Mouse (Mus musculus) NIH3T3 (cell line): ENCODE results near the gene Il27.
A peak's percentile ranks its signal among the peaks of the same experiment; 100 is the strongest.

ENCODE experiments used
- DNase-seq: peaks from one replicate; pipeline ENCODE4 v3.0.0-alpha.2; 2012; ENCODE audit warnings: low read depth

Il27 gene

GRCm38 (mm10) chr7:126607064-126607463 is 12.3 kb upstream of the Il27 start:
- peak; percentile 83 for DNase-seq

- peak; percentile 35 for DNase-seq
Measured at GRCm38 (mm10) chr7:126606611-126607010, 11.9 kb upstream of the Il27 start.

GRCm38 (mm10) chr7:126602650-126603049 is 7.9 kb upstream of the Il27 start:
- no peak for DNase-seq

- DNase-seq, result no peak
Measured at GRCm38 (mm10) chr7:126601896-126602295, 7.2 kb upstream of the Il27 start.

GRCm38 (mm10) chr7:126598919-126599318 is 4.2 kb upstream of the Il27 start:
- peak; percentile 66 for DNase-seq

GRCm38 (mm10) chr7:126596414-126596813 is 1.7 kb upstream of the Il27 start:
- DNase-seq, result no peak

- DNase-seq, result no peak
Measured at GRCm38 (mm10) chr7:126595890-126596289, 1.1 kb upstream of the Il27 start.

- DNase-seq, result peak; percentile 28
Measured at GRCm38 (mm10) chr7:126587779-126588178, 7.0 kb downstream of the Il27 start.

- peak; percentile 22 for DNase-seq
Measured at GRCm38 (mm10) chr7:126586839-126587238, 7.9 kb downstream of the Il27 start.

GRCm38 (mm10) chr7:126585717-126586116 is 9.0 kb downstream of the Il27 start, which contains the start of gene Cln3:
Gene Cln3 (minus strand): TSS chr7:126585817.
- no peak for DNase-seq

GRCm38 (mm10) chr7:126584506-126584977 is 10.2 kb downstream of the Il27 start, which contains the start of gene Apobr:
Gene Apobr (plus strand): TSS chr7:126584942.
- DNase-seq, result peak; percentile 57

GRCm38 (mm10) chr7:126583761-126584160 is 11.0 kb downstream of the Il27 start:
- no peak for DNase-seq

- DNase-seq, result peak; percentile 76
Measured at GRCm38 (mm10) chr7:126583251-126583709, 11.5 kb downstream of the Il27 start.

- no peak for DNase-seq
Measured at GRCm38 (mm10) chr7:126582759-126583158, 12.0 kb downstream of the Il27 start.

GRCm38 (mm10) chr7:126581661-126582060 is 13.1 kb downstream of the Il27 start:
- DNase-seq, result no peak

- peak; percentile 72 for DNase-seq
Measured at GRCm38 (mm10) chr7:126579172-126579571, 15.6 kb downstream of the Il27 start.

GRCm38 (mm10) chr7:126576946-126577345 is 17.8 kb downstream of the Il27 start:
- DNase-seq, result peak; percentile 78

GRCm38 (mm10) chr7:126566094-126566765 is 28.5 kb downstream of the Il27 start, which contains the start of gene Eif3c:
Gene Eif3c (minus strand): TSS chr7:126566411.
- peak; percentile 92 for DNase-seq

GRCm38 (mm10) chr7:126565693-126566092 is 29.0 kb downstream of the Il27 start:
- peak; percentile 80 for DNase-seq

- DNase-seq, result no peak
Measured at GRCm38 (mm10) chr7:126556635-126557034, 38.1 kb downstream of the Il27 start.

GRCm38 (mm10) chr7:126554796-126555195 is 39.9 kb downstream of the Il27 start:
- peak; percentile 18 for DNase-seq

- DNase-seq, result no peak
Measured at GRCm38 (mm10) chr7:126545631-126546030, 49.1 kb downstream of the Il27 start.

- DNase-seq, result no peak
Measured at GRCm38 (mm10) chr7:126541661-126542060, 53.1 kb downstream of the Il27 start.
